Mouse (Mus musculus) adrenal gland (tissue): ENCODE measurements around the gene Gpr89.

Experiments
- intact Hi-C: fragments of 180-260 bp; cut with DNase I; formaldehyde crosslinking; loops from one replicate; pipeline ENCODE4 v1.15.1; 2025
- long read RNA-seq, 2 experiments: library from polyadenylated mRNA; unstranded; transcript quantifications; one replicate each; pipeline ENCODE4 v2.0.0; 2020; ENCODE audit warnings: borderline replicate concordance in 1 of 2; ENCODE audit not compliant: insufficient replicate concordance in 1 of 2

Gene Gpr89
- long read RNA-seq, experiment 1, full-length matches to known transcripts: 16 of 26 reads
- long read RNA-seq, experiment 1, partial matches to known transcripts: 5 of 26 reads
- long read RNA-seq, experiment 1, other reads (novel, unspliced or antisense): 5 of 26 reads
- long read RNA-seq, experiment 2, full-length matches to known transcripts: 14 of 22 reads
- long read RNA-seq, experiment 2, partial matches to known transcripts: 6 of 22 reads
- long read RNA-seq, experiment 2, other reads (novel, unspliced or antisense): 2 of 22 reads

DNA sequence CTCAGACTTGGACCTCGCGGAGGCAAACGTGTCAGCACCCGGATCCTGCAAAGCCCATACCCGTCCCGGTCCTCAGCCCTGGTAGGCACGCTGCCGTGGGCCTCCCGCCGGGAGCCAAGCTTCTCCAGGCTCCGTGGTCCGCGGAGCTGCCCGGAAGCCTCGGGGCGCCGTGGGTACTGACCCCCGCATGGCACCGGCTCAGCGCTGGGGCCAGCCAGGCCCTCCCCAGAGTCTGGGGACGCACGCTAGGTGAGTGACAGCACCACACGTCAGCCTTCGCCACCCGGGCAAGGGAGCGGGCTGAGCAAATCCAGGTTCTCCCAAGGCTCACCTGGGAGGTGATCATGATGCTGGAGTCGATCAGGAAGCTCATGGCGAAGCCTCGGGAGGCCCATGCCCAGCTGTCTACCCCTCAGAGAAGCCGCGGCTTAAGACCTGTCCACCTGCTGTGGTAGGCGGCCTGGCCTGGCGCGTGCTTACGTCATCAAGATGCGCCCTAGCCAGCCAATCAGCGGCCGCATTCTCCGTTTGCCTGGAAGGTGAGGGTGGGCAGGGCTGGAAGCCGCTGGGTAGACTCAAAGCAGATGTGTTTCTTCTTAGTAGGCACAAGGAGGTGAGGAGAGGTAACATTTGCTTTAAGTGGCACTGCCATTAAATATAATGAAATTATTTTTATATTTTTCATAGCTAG is at the start of gene Gpr89:
TSS of gene Gpr89 (minus strand) at position 496 of the 691 bp plus-strand sequence.
- intact Hi-C loops: no loop called here

DNA sequence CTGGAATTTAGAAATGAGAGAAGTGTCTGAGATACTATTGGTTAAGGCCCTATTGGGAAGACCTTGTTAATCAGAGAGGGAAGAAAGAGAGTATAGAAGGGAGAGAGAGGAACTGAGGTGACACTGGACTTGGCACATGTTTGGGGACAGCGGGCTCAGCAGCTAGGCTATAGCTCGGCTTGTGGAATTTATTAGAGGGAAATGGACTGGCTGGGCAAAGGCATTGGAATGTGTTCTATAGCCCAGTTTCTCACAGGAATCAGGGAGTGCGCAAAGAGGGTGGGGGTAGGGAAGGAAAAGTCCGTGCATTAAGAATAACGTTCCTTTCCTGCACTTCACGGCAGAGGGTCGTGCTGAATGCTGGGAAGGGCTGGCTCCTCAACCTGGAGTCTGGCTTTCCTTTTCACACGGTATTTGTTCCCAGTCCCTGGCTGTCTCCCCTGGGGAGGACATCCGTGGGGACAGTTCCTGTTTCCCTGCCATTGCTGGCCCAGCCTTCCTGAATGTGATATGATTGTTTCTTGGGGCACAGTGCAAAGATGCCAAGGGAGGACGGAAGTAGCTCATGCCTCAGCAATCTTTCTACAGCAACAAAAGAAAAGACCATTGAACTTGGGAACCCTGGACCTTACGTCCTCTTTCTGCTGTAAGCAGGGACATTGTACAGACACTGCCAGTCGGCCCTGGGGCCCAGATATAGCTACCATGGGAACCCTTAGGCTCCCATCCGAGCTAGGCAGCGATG is 48.5 kb upstream of the Gpr89 start:
- intact Hi-C loops: no loop called here

DNA sequence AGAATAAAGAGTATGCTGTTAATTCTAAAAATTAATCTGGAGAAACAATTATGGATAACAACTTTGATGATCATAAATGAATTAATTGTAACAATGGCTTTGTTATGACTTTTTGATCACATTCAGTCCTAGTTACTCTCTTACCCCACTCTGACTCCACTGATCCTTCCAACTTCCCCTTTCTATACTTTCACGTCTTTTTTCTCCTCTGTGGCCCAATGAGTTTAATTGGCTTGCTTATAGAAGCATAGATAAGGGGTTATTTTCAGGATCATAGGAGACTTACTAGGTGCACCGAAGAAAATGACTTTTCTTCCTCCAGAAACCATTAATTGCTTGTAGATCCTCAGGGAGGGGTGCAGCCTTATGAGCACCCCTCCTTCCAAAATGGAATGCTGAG is 37.6 kb upstream of the Gpr89 start:
- intact Hi-C loops: no loop called here

DNA sequence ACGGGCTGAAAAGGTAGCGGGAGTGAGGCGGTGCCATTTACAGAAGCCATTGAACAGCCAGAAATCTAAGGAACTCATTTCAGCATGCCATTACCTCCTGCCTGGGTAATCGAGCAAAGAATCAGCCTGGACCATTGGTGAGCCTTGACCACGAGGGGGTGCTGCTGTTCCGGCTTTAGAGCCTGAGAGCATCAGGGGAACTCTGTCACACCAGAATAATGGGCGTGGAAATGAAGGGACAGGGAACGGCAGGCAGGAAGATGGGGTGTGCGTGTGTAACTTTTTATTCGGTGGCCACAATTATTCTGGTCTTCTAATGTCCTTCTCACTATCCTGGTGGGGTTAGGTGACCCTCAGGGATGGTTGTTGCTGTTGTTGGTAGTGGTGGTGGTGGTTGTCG is 33.6 kb upstream of the Gpr89 start:
- intact Hi-C loops: loop anchor here (1.0 to 10.0 kb wide), 4 partner anchors 138 to 646 kb away; no protein-coding TSS in a partner anchor

DNA sequence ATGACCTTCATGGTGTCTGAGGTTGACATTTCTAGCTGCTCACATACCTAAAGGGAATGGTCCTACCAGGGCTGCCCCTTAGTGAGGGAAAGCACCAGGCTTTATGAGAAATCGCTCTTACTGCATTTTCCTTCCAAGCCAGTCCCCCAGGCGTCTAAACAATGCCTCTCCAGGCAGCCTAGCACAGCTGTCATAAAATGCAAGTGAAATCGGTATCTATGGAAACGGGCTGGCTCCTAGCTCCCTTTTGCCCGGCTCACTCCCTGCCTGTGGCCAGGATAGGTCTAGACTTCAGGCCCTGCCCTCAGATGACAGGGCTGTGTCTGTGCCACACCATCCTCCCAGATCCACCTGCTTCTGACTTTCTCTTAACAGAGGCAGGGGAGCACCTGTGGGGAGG is 32.5 kb upstream of the Gpr89 start:
- intact Hi-C loops: loop anchor here (1.0 to 10.0 kb wide), 4 partner anchors 139 to 647 kb away; no protein-coding TSS in a partner anchor

DNA sequence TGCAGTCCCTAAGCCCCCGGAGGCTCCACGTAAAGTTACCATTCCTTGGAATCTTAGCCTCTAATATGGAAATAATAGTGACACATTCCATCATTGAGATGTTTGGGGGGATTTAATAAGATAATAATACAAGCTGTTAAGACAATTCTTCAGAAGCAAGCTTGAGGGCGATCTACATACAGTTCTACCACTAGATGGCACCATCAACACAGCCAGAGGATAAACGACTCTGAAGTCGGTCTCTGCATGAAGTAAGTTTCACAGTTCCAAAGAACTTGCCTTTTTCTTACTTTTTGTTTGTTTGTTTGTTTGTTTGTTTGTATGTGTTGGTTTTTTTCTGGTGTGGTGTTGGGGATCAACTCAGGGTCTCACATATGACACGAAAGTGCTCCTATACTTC is 31.1 kb upstream of the Gpr89 start:
- intact Hi-C loops: loop anchor here (10.0 kb wide), 1 partner anchor 649 kb away; no protein-coding TSS in a partner anchor

DNA sequence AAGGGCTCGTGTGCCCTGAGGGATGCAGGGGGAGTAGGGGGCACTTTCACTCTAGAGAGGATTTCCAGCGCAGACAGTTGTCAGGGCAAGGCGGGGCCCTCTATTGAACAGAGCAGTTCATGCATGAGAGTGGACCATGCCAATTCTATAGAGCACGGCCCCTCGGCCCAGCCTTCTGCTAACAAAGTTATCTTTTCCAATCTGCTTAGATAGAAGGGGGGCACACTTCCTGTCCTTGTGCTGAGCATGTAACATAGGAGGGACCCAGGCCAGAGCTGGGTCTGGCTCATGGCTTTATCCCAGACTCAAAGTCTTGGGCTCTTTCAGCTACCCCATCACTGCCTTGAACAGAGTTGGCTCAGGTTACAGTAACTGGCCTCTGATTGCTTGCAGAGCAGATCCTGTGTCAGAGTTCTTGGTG is 26.1 kb upstream of the Gpr89 start:
- intact Hi-C loops: loop anchor here (10.0 kb wide), 1 partner anchor 654 kb away; no protein-coding TSS in a partner anchor

DNA sequence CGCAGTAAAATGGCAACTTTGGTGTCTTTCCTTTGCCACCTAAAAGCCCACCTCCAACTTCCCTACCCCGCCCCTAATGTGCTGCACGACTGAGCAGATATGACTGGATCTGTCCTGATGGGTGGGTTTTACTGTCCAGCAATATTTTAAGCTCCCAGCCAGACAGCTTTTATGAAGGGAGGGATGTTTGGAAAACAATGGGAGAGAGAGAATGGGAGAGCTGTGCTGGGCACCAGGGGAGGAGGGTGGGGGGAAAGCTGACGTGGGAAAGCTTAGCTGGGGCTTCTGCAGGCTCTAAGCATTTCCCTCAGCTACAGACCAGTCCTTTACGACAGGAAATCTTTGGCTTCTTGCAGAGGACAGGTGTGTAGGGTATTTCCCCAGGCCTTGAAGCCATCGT is 20.8 kb upstream of the Gpr89 start, which contains the start of gene Gja8:
TSS of gene Gja8 (minus strand) at position 101 of the 400 bp plus-strand sequence.
- intact Hi-C loops: no loop called here

DNA sequence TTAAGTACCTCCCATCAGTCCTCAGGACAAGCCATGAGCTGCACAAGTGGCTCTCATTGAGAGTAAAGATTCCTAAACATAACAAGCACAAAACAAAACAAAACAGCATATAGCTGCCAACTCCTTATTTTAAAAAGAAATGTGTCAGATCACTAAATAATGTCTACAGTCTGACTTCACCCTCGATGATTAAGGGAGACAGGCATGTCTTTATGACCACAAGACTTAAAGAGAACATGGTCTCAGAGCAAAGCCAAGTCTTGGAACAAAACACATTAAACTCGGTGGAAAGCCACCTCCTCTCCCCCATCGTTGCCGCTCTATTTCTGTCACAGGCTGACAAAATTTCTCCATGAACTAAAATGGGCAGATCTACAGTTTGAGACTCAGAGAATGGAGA is 19.5 kb upstream of the Gpr89 start:
- intact Hi-C loops: no loop called here

DNA sequence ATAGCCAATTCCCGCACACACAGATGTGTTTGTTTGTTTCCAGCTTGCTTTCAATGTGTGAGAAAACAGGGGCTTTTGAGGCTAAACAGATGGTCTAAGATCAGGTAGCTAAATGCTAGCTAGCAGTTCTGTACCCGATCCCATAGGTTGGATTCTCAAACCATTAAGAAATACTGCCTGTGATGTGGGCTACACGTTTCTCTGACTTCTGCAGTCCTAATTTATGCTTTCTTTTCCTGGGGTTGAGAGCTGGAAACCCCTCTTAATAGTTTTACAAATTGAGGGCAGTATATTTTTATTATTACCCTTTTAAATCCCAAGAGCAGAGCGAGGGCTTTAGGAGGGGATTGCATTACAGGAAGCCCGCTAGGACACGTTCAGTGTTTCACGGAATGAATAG is 15.8 kb upstream of the Gpr89 start:
- intact Hi-C loops: no loop called here

DNA sequence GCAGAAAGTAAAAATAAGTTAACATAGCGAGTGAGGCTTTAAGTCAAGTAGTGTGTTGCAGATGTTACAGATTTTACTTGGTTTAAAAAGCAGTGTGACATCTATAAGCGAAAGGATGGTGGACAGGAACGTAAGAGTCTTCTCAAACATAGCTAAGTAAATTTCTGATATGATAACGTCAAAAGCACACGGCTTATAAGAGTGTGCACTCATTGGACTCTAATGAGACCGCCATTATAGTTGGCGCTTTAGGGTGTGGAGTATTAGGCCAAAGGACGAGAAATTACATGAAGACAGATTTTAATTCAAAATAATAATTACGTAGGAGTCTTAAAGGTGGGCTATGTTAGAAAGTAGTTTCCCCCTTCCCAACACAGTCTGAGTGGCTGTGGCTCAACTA is 446 bp upstream of the Gpr89 start:
- intact Hi-C loops: no loop called here

DNA sequence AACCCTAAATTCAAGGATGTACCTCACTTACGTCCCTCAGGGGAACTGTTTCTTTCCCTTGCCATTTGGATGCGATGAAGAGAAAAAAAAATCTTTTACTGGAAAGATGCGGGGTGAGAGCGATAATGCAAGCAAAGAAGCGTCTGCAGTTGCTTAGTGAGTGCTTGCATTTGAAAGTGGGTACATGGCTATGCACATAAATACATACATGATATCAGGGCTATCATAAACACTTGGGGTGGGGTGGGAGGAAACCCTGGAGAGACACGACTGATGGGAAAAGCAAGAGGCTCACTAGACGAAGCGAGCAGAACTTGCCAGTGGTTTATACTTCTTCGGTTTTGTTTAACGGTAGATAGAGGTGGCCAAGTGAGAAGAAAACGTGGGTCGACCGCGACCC is 753 bp downstream of the Gpr89 start, which contains the start of gene Gja5:
TSS of gene Gja5 (plus strand) at position 301 of the 400 bp plus-strand sequence.
- intact Hi-C loops: no loop called here

DNA sequence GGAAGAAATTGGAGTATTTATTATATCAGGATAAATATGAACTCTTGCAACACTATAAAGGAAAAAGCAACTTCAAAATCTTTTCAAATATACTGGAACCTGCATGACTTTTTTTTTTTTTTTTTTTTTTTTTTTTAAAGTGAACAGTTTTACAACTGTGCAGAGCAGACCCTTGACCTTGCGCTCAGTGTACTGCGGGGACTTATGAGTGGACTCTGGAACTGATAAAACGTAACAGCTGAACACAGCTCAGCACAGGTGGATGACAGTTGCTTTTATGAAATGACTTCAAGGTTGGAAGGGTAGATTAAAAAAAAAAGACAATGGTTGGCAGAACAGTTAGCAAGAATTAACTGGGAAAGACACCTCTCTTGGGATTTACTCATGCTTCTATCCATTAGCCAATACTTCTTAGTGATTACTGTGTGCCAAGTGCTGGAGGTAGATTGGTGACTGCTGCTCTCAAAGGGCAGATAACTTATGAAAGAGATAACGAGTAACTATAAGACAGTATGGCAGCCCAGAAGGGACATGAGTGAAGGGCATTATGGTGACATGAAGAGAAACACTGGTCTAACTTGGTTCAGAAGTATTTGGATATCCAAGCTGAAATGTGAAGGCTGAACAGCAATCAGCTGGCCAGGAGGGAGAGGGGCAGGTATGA is 2.7 kb downstream of the Gpr89 start:
- intact Hi-C loops: no loop called here

DNA sequence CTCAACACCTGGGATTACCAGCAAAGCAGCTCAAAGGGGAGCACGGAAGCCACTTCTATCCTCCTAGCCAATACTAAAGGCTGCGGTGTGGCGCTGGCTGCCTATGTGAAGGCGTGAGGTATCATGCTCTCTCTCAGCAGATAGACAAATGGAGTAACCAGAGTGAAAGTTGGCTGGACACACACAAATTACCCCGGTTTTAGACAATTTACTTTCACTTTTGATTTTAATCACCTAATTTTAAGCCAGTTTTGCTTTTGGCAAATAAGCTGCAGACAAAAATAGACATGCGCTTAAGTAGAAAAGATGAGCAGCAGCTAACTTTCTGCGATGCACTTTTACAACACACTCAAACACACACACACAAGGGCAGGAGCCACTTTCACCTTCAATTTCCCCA is 21.5 kb downstream of the Gpr89 start:
- intact Hi-C loops: no loop called here

DNA sequence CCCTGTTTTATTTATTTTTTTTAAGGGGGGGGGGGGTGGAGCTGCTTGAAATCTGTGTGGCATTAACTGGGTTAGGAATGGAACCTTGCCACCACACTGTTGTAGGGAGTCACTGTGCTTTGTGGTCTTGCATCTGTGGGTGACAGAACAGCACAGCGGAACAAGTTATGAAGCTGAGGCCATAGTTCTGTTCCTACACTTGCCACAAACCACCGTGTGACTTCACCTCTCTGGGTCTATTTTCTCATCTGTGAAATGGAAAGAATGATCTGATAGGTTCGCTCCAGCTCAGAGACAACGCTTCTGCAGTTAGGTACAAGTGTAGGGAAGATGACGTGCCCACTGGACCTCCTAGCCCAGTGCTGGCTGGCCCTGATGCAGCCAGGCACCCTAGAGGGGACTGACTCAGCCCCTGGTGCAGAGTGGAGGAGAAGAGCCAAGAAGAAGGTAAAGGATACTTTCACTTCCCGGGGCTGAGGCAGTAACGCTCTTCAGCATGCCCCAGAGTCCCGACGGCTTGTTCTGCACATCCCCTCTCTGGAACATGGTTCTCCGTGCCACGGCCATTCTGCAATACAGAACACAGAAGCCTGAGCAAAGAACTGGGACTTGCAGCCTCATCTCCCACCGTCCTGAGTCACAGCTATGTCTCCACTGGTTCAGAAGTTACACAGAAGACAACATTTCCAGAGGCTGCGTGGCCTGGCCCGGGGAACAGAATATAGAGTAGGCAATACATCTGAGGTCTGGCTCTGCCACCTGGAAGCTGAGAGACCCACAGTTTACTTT is 22.9 kb downstream of the Gpr89 start:
- intact Hi-C loops: no loop called here

DNA sequence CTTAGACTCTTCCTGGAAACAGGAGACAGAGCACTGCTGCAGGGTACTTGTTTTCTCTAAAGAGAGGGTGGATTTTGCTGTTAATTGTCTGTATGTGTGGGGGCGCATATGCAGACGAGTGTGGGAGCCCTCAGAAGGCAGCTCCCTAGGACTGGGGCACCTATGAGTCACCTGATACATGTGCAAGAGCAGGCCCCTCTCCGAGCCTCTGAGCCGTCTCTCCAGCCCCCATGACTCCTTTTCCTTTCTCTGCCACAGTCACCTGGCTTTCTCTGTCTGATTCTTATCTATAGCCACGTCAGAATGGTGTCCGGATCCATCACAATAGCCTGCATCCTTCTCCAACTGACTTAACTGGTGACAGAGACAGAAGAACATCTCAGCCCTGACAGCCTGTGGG is 23.6 kb downstream of the Gpr89 start:
- intact Hi-C loops: no loop called here

DNA sequence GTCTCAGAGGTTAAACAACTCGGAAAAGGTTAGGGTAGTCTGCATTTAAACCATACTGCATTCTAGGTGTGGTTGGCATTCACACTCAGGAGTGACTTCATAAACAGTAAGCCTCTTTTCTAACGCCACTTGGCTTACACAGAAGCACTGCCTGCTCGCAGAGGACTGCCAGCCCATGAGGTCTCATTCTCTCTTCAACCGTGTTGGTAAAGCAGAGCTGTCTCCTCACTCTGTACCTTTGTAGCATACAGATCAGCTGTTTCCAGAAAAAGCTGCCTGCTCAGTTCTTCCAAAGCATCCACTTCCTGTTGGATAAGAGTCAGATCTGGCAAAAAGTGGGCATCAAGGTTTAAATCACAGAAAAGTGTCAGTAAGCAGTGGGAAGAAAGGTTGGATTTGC is 24.8 kb downstream of the Gpr89 start:
- intact Hi-C loops: no loop called here

DNA sequence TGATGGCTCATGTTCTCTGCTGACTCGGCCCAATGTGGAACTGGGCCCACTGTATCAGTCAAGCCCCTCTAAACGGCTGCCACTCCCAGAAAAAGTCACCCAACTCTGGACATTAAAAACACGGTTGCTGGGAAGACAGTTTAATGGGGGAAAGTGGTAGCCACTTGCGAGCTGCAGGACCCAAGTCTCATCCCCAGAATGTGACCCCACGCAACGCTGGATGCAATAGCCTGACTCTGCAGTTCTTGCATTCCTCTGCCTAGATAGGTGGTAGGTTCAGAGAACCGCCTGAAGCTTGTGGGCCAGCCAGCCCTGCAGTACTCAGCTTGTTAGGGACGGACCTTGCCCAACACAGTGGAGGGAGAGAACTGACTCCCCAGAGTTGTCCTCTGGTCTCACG is 25.6 kb downstream of the Gpr89 start:
- intact Hi-C loops: no loop called here

DNA sequence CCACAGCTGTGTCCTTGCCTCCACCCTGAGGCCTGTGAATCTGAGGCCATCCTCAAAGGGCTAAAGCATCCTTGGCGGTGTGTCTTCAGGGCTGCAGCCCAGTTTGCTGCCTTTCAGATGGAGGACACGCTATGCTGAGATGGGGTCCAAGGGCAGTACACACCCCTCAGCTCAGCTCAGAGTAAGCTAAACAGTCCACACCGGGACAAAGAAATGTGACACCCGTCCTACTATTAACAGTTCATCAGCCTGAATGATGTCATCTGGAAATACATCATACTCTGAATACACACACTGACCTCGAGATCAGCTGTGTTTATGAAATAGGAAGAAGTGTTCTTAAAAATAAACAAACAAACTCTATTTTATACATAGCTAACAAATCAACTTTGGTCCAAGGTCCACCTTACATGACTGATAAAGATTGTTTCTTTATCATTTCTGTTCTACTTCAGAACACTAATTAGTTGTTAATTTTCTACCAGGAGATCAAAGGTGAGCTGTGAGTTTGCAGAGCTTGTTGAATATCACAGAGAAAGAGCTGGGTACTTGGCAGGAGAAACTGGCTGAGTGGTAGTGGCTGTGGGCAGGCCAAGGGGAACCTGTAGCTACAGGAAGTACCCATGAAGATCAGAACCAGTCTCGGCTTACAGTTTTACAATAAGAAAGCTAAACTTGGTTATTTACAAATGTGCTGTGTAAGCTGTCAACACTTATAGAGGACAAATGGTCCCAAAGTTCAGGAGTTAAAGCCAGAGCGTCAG is 30.2 kb downstream of the Gpr89 start:
- intact Hi-C loops: no loop called here

DNA sequence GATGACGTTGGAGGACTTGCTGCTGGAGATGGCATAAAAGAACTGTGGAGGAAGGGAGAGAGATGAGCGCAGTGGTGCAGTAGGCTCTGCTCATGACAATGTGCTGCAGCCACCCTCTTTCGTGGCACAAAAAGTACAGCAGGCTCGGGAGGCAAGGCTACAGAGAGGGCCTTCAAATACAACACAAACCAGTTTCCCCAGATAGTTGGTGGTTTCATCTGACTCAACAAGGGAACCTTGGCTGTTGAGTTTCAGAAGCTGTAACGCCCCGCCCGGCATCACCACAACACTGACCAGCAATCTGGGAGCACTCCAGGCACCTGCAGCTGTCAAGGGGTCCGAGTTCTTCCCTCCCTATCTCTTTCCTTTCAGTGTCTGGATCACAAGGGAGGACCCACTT is 32.6 kb downstream of the Gpr89 start:
- intact Hi-C loops: no loop called here
